Mouse (Mus musculus) liver, embryonic 11.5 days (tissue): ENCODE data around the gene Wt1. TPM values are rescaled to one million over a fixed set of nuclear protein-coding genes. Genes with fewer than 3 reads are reported as not detected.
A peak's percentile ranks its signal among the peaks of the same experiment; 100 is the strongest.

Experiments used
- ATAC-seq: fragments of 200-750 bp; cut with Nextera tagmentation; replicated peaks from 2 replicates; pipeline ENCODE4 v1.8.0; 2017; ENCODE audit warnings: moderate number of reproducible peaks, mild to moderate bottlenecking, moderate TSS enrichment, moderate library complexity; ENCODE audit not compliant: low FRiP score
- DNase-seq: peaks from one replicate; pipeline ENCODE4 v3.0.0-alpha.2; 2017; ENCODE audit warnings: low spot score
- H3K27ac ChIP-seq: fragments of 300-500 bp; sonication (generic); 2 replicates; pipeline ENCODE4 v1.5.1; 2014; ENCODE audit warnings: mild to moderate bottlenecking, low read depth, low read length, control low read depth
- H3K27me3 ChIP-seq: fragments of 300-500 bp; sonication (generic); replicated peaks from 2 replicates; pipeline ENCODE4 v1.6.1; 2014; ENCODE audit warnings: low read length, mixed read lengths; ENCODE audit not compliant: control insufficient read depth, insufficient read depth
- H3K36me3 ChIP-seq: fragments of 300-500 bp; sonication (generic); 2 replicates; pipeline ENCODE4 v1.6.1; 2014; ENCODE audit warnings: mild to moderate bottlenecking, low read length, moderate library complexity, mixed read lengths; ENCODE audit not compliant: control insufficient read depth, insufficient read depth
- H3K4me1 ChIP-seq: fragments of 300-500 bp; sonication (generic); replicated peaks from 2 replicates; pipeline ENCODE4 v1.6.1; 2014; ENCODE audit warnings: low read length, mixed read lengths; ENCODE audit not compliant: control insufficient read depth, insufficient read depth
- H3K4me2 ChIP-seq: fragments of 300-500 bp; sonication (generic); 2 replicates; pipeline ENCODE4 v1.6.1; 2014; ENCODE audit warnings: mild to moderate bottlenecking, control low read depth, moderate library complexity
- H3K4me3 ChIP-seq: fragments of 300-500 bp; sonication (generic); 2 replicates; pipeline ENCODE4 v1.5.1; 2014; ENCODE audit warnings: low read depth, low read length, control low read depth
- H3K9ac ChIP-seq: fragments of 300-500 bp; sonication (generic); 2 replicates; pipeline ENCODE4 v1.6.1; 2014; ENCODE audit warnings: low read depth, low read length, control low read depth
- H3K9me3 ChIP-seq: fragments of 300-500 bp; sonication (generic); 2 replicates; pipeline ENCODE4 v1.6.1; 2016; ENCODE audit warnings: low read length, inconsistent platforms, mixed read lengths; ENCODE audit not compliant: control insufficient read depth
- WGBS: fragments of 180-500 bp; shearing (Covaris S2); extraction: QIAGEN DNeasy Blood & Tissue Kit; methylation state at CpG from one replicate; pipeline ENCODE4 v1.1.7; 2014; 5-methylcytosine and 5-hydroxymethylcytosine counted together
- polyA plus RNA-seq: library from polyadenylated mRNA; unstranded; fragments of >200 nt; fragmentation: Nextera tagmentation; extraction: Ambion mirVana; gene quantifications from 2 replicates; pipeline ENCODE4 v1.2.1, GENCODE M21; 2014

Gene Wt1
- polyA plus RNA-seq, 1 experiment from 2014 or later = 21.3 TPM

GRCm38 (mm10) chr2:105122886-105123285, 3.4 kb upstream of the Wt1 start:
- no peak overlapping the region for H3K9ac ChIP-seq
- WGBS = 2% methylated on average over 27 of the region's 27 CpGs
- peaks cover 86% of the 10 kb centered on the region for H3K27me3 ChIP-seq
- H3K4me3 ChIP-seq = 0 out of 2 replicates have a peak overlapping the region, but pooled peaks have one; percentile 14
- H3K4me1 ChIP-seq = peaks cover 4% of the 10 kb centered on the region
- DNase-seq (peak; percentile 50), ATAC-seq (no peak)
- H3K9me3 ChIP-seq = no peaks in the 10 kb centered on the region
- no peak overlapping the region for H3K27ac ChIP-seq
- H3K4me2 ChIP-seq = peak overlapping the region; percentile 58
- no peaks in the 10 kb centered on the region for H3K36me3 ChIP-seq

DNA sequence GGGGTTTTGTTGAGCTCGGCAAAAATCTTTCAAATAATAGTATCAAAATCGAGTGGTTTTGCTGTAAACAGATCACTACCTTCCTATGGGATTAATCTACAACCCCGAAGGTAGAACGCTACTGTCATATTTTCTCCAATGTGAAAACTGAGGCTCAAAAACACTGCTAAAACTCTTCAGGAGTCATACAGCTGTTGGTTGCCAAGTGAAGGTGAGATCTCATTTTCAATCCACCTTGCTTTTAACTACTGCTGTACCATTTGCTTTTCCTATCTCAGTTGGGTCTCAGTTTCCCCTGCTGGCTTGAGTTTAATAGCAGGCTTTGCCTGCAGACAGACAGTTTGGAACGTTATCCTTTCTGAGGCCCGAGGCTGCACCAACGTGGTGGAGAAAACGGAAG, 2.9 kb upstream of the Wt1 start:
- H3K27me3 ChIP-seq = peaks cover 92% of the 10 kb centered on the region
- no peaks in the 10 kb centered on the region for H3K36me3 ChIP-seq
- peaks cover 4% of the 10 kb centered on the region for H3K4me1 ChIP-seq
- no peak for DNase-seq
- H3K4me2 ChIP-seq = peak overlapping the region; percentile 58
- no peak overlapping the region for H3K27ac ChIP-seq
- H3K9me3 ChIP-seq = no peaks in the 10 kb centered on the region
- H3K4me3 ChIP-seq = no peak overlapping the region
- WGBS = 5% methylated on average over 8 of the region's 8 CpGs
- H3K9ac ChIP-seq = no peak overlapping the region
- no peak for ATAC-seq

DNA sequence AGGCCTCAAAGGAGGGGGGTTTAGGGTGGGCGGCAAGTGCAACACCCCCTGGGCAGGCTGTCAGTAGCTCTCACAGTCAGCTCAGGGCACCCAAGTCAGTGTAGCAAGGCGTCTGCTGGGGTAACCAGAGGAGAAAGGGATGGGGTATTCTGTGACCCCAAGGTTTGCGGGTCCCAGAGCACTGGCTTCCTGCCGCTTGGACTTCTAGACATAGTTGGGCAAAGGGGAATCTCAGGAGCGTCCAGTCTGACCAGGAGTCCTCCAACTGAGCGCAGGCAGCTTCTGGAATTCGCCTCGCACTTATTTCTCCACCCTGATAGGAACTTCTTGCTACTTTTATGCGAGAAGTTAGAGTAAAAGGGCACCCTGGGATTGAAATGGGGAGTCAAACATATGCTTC, 2.4 kb upstream of the Wt1 start:
- peak overlapping the region; percentile 29 for H3K4me2 ChIP-seq
- DNase-seq = no peak
- no peaks in the 10 kb centered on the region for H3K9me3 ChIP-seq

GRCm38 (mm10) chr2:105124391-105124790, 1.9 kb upstream of the Wt1 start:
- Histone ChIP-seq H3K4me2 (peak overlapping the region; percentile 25; the same call in 1 of the 2 replicates), H3K27me3 (peaks cover 97% of the 10 kb centered on the region), H3K9me3 (no peaks in the 10 kb centered on the region), H3K4me1 (peaks cover 4% of the 10 kb centered on the region), H3K36me3 (no peaks in the 10 kb centered on the region), H3K9ac (no peak overlapping the region), H3K27ac (no peak overlapping the region), H3K4me3 (no peak overlapping the region)
- ATAC-seq (no peak), DNase-seq (no peak)
- 1% methylated on average over 7 of the region's 7 CpGs for WGBS

More for the DNA sequence above, 2.4 kb upstream of the Wt1 start:
- Histone ChIP-seq H3K27ac (no peak overlapping the region), H3K4me3 (no peak overlapping the region), H3K9ac (no peak overlapping the region), H3K36me3 (no peaks in the 10 kb centered on the region), H3K27me3 (peaks cover 95% of the 10 kb centered on the region), H3K4me1 (peaks cover 4% of the 10 kb centered on the region)
- no peak for ATAC-seq
- WGBS = 6% methylated on average over 9 of the region's 9 CpGs

DNA sequence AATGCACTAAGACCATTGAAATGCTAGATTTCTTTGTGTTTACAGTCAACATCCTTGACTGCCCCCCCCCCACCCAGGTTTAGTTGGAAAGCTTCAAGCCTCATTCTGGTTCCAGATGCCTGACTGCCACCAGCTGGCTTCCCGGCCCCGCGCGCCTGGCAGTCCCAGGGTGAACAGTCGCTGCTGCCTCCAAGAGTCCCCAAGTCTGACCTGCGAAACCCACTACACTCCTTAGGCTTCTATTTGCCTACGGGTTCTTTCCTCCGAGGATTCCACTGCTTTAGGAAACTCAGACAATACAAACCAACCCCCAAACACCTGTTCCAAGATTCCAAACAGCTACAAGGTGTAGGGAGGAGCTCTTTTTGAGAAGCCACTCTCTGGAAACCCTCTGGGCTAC, 1.1 kb upstream of the Wt1 start:
- Histone ChIP-seq H3K9me3 (no peaks in the 10 kb centered on the region), H3K4me1 (peaks cover 4% of the 10 kb centered on the region), H3K4me2 (peak overlapping the region; percentile 57), H3K27me3 (peaks cover 99% of the 10 kb centered on the region), H3K4me3 (peak overlapping the region; percentile 50; the same call in 1 of the 2 replicates), H3K27ac (no peak overlapping the region), H3K36me3 (no peaks in the 10 kb centered on the region), H3K9ac (no peak overlapping the region)
- DNase-seq = no peak
- no peak for ATAC-seq
- 3% methylated on average over 8 of the region's 8 CpGs for WGBS

DNA sequence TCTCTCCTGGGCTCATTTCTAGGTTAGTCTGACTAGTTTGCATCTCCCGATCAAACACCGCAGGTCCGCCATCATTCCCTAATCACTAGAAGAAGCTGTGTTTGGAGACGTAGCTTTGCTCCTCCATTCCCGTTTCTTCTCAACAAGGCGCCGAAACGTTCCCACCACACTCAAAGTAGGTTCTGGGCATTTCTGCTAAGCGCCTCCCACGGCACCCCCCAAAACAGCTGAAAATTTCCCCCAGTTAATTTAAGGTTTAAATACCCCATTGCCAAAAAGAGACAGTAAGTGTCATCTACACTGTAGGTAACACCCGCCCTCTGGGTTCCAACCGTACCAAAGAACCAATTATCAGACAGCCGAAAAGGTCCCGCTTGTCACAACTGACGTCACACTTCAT, 688 bp upstream of the Wt1 start:
- no peak overlapping the region for H3K9ac ChIP-seq
- H3K9me3 ChIP-seq = no peaks in the 10 kb centered on the region
- peak overlapping the region; percentile 57 for H3K4me2 ChIP-seq
- peaks cover 99% of the 10 kb centered on the region for H3K27me3 ChIP-seq
- no peak overlapping the region for H3K27ac ChIP-seq
- no peaks in the 10 kb centered on the region for H3K36me3 ChIP-seq
- peaks cover 4% of the 10 kb centered on the region for H3K4me1 ChIP-seq
- WGBS = 6% methylated on average over 15 of the region's 15 CpGs
- peak overlapping the region; percentile 50 for H3K4me3 ChIP-seq
- ATAC-seq (no peak), DNase-seq (no peak)

DNA sequence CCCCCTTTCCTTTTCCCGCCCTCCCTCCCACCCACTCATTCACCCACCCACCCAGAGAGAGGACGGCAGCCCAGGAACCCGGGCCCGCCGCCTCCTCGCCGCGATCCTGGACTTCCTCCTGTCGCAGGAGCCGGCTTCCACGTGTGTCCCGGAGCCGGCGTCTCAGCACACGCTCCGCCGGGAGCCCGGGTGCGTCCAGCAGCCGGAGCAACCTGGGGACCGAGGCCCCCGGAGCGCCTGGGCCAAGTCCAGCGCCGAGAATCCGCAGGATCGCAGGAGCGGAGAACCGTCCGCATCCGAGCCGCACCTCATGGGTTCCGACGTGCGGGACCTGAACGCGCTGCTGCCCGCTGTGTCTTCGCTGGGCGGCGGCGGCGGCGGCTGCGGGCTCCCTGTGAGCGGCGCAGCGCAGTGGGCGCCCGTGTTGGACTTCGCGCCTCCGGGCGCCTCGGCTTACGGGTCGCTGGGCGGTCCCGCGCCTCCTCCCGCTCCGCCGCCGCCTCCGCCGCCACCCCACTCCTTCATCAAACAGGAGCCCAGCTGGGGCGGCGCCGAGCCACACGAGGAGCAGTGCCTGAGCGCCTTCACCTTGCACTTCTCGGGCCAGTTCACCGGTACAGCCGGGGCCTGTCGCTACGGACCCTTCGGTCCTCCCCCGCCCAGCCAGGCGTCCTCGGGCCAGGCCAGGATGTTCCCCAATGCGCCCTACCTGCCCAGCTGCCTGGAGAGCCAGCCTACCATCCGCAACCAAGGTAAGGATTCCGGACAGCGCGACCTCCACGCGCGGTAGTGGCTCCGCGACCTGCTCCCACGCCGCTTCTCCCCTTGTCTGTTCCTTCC, 582 bp downstream of the Wt1 start:
- Histone ChIP-seq H3K36me3 (no peaks in the 10 kb centered on the region), H3K4me1 (peaks cover 4% of the 10 kb centered on the region), H3K4me3 (peak overlapping the region; percentile 50), H3K9me3 (no peaks in the 10 kb centered on the region), H3K27ac (peak overlapping the region; percentile 77), H3K27me3 (peaks cover 99% of the 10 kb centered on the region), H3K4me2 (peak overlapping the region; percentile 57), H3K9ac (peak overlapping the region; percentile 53)
- DNase-seq (peak; percentile 65), ATAC-seq (no peak)
- 1% methylated on average over 70 of the region's 92 CpGs for WGBS

DNA sequence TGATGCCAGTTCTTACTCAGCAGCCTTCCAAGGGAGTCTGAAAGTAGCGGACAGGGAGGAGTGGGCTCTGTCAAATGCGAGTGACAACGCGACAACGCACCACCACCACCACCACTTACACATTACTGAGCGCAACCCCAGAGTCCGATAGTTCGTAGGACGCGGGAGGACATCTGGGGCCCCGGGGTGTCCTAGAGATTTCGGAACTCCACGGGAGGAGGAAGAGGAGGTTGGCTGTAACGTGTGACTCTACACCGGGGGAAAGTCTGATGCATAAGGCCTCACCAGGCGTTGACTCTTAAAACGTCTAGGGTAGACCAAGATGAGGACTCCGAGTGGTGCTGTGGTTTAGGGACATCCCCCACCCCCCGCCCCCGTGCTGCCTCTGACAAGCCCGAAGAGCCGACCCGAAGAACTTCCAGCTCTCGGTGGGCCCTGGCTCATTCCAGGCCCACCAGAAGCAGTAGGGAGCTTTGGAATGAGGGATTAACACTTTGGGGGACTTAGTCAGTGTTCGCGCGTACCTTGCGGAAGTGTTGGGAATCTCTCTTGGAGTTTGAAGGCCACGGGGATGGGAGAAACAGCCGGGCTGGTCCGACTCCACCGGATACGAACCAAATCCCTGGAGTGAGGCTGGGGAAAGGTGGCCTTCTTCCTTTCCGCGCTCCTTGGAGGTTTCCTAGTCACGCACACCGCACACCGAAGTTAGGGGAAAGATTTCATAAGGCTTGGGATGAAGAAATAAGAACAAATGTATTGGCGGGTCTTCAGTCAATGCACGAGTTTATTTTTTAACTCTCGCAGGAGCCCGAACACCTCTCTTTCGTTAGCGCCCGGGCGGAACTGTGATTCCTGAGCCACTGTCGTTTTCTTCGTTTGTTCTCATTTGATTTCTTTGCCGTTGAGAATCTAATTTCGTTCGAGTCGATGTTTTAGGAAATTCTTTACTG, 1.5 kb downstream of the Wt1 start:
- Histone ChIP-seq H3K9me3 (no peaks in the 10 kb centered on the region), H3K4me3 (peak overlapping the region; percentile 50), H3K9ac (peak overlapping the region; percentile 53), H3K4me1 (peaks cover 4% of the 10 kb centered on the region), H3K4me2 (peak overlapping the region; percentile 57), H3K36me3 (no peaks in the 10 kb centered on the region), H3K27ac (peak overlapping the region; percentile 77; the same call in 1 of the 2 replicates), H3K27me3 (peaks cover 100% of the 10 kb centered on the region)
- ATAC-seq (no peak), DNase-seq (peak; percentile 54)
- 2% methylated on average over 52 of the region's 52 CpGs for WGBS
